Mouse (Mus musculus) T-cell, adult 2 months (primary cell): ENCODE data around the gene Cdc37.

Experiments
- DNase-seq: peaks from one replicate; pipeline ENCODE4 v3.0.0; 2022; ENCODE audit warnings: low spot score

Cdc37 gene

DNA sequence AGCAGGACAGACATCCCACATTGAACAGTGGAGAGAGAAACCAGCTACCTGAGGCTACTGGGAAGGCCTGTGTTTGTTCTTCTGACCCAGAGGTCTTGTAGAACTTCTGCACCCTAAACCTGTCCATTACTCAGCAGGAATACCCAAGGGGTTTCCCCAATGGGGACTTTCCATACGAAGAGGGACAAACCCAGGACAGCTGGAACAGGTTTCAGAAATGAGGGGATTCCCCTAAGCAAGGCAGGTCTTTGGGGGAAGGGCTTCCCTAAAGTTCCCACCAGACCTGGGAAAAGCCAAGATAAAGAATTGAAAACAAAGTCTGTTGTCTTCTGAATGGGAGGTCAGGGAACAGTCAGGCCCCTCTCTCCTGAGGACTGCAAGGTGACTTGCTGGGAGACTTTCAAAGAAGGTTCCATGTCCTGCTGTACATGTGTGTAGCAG is 13.8 kb downstream of the Cdc37 start:
- peak; percentile 47 for DNase-seq

- no peak for DNase-seq
Observed at GRCm38 (mm10) chr9:21135329-21135890, 14.4 kb downstream of the Cdc37 start.

DNA sequence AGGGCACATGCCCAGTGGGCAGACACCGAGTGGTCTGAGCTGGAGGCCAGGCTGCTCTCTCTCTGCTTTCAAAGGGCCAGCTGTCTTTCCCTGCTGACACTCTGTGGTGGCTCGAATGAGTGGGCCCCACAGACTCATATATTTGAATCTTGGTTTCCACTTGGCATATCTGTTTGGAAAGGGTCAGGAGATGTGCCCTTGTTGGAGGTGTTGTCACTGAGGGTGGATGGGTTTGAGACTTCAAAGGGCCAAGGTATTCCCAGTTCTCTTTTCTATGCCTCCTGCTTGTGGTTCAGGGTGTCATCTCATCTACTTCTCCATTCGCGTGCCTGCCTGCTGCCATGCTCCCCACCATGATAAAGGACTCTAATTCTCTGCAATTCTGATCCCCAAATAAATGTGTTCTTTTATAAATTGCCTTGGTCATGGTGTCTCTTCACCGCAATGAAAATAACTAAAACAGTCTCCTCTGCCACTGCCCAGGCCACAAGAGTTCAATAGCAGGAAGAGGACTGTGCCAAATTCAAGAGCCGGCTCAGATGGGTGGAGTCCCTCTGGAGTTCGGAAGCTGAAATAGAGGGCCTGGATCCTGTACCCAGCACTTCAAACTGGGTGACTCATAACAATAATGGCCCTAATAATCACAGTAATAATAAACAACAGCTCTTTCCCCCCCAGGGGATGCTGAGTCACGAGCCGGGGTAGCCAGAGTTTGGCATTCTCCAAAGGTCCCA is 15.0 kb downstream of the Cdc37 start:
- no peak for DNase-seq

DNA sequence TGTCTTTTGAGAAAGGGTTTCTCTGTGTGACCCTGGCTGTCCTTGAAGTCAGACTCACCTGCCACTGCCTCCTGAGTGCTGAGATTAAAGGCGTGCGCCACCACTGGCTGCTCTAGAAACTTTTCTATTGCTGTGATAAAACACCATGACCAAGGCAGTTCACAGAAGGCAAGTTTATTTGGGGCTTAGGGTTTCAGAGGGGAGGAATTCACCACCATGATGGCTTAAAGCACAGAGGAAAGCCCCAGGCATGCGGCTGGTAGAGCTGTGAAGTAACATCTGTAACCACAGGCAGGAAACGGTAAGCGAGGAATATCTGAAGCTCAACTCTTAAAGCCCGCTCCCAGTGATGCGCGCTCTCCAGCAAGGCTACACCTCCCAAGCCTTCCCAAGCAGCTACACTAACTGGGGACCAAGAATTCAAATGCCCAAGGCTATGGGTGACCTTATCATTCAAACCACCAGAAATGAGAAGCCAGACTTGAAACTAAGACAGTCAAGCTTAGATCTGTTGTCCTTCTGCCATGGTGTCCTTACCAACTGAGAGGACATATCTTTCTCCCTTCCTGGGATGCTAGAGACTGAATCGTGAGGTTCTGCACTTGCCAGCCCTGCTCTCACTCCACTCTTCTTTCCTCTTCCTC is 16.6 kb downstream of the Cdc37 start:
- DNase-seq = peak; percentile 73

- no peak for DNase-seq
Observed at GRCm38 (mm10) chr9:21132102-21132775, 17.5 kb downstream of the Cdc37 start.

DNA sequence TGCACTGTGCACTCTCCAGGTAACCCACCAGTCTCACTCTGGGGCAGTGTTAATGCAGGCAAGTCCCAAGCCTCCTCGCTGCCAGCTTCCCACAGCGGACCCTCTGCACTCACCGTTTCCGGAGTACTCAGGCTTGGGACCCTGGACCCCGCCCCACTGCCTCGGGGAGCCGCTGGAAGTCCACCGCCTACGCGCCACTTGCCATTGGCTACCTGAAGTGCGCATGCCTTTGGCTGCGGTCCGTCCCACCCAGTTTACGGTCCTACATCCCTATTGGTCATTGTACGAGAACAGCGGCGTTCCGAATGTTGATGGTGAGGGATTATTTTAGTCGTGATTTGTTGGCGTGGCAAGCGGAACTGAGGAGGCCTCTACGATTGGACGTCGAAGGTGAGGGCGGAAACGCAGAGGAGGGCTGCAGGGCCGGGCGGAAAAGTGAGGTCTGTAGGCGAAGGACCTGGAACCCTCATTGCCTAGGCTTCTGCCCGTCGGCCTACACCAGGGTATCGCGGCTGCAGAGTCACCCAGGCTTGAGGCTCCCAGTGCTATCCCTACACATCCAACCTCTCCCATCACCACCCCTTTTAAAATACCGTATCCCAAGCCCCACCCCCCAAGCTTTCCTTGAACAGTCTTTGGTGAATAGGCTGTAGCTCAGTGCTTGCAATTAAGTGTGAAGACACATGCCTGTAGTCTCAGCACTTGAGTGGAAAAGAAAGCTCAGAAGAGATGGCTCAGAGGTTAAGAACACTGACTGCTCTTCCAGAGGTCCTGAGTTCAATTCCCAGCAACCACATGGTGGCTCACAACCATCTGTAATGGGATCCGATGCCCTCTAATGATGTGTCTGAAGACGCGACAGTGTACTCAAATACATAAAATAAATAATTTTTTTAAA is 18.5 kb downstream of the Cdc37 start, which contains the start of gene Tyk2:
Gene Tyk2, minus strand, starts transcription at position 185 of the 898 bp plus-strand sequence.
- peak; percentile 90 for DNase-seq

DNA sequence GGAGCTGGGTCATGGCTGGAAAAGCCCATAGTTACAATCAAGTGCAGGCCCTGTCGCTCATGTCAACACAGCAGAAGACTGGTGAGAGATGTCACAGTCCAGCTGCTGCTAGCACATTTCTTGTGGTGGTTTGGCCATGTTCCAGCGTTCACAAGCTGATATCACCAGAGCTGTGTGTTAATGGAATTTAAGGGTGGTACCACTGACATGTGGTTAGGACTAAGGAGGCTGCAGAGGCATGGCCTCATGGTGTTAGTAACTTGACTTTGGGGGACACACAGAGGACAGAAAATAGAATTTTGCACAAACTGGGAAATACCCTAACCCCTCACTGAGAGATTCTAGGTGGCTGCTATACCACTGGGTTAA is 23.5 kb downstream of the Cdc37 start:
- DNase-seq = no peak

DNA sequence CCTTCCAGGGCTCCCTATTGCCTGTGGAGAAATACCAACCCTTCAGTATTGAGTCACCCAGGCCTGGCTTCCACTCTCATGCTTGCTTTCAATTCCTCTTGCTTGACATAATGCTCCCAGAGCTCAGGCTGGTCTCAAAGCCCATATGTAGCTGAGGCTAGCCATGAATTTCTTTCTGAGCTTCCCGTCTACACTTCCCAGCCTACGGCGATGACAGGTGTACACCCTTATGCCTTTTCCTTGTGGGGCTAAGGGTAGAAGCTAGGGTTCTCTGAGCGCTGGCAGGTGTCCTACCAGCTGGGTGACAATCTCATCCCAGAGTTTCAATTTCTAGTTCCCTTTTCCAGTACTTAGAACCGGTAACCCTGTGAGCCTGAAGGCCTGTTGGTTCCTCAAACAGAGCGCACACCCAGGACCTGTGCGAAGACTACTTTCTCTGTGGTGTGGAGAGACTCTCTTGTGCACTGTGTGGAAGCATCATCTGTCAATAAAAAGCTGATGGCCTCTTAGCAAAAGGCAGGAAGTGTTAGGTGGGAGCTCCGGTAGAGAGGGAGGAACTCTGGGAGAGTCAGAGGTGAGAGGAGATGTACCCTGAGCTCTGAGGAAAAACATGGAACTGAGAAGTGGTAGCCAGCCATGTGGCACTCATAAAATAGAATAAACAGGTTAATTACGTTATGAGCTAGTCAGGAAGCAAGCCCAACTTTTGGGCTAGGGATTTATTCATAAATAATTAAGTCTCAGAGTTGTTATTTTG is 24.1 kb downstream of the Cdc37 start:
- no peak for DNase-seq

DNA sequence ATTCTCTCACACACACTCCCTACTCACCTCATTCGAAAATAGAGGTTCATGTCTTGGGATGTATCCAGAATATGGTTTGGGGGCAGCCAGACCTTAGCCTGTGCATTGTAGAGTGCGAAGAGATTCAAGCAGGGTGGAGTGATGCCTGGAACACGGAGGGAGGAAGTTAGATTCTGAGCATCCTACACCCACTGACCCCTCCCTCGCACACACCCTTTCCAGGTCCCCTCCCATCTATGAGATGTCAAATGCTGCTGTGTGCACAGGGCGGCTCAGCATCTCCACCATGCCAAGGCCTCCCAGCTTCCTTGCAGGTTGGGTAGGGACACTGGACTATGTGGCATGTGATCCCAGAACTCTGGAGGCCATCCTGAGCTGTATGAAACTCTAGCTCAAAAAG is 24.9 kb downstream of the Cdc37 start:
- no peak for DNase-seq

DNA sequence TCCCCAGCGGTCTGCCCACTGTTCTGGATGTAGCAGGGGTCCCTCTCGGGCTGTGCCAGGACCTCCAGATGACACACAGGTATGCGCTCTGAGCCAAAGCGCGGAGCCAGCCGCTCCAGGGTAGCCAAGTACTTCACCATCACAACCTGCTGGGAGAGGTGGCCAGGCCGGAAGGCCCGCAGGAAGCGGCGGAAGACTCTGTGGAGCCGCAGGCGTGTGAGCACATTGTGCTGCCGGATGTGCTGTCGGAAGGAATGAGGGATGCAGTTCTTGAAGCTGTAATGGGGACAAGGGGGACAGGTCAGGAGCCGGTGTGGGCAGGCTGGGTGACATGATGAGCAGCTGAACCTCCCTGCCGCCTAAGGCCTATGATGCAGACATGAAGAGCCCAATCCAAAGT is 28.3 kb downstream of the Cdc37 start:
- DNase-seq = no peak

DNA sequence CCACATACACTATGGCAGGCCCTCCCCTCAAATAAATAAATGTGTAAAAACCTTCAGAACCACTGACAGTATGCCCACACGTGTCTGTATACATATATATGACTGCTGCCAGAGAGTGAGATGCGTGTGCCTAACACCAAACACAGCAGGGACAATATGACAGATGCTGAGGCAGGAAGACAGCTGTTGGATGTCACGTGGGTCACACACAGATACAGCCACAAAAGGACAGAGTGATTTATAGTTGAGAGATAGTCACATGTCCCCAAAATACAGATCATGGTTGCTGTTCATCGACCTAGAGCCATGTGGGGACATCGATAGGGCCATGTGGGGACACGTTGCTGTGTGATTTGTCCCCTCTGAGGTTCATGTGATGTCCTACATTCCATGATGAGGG is 32.7 kb downstream of the Cdc37 start:
- no peak for DNase-seq

GRCm38 (mm10) chr9:21115105-21115504 is 34.7 kb downstream of the Cdc37 start:
- no peak for DNase-seq

- no peak for DNase-seq
Observed at GRCm38 (mm10) chr9:21114190-21114589, 35.6 kb downstream of the Cdc37 start.

DNA sequence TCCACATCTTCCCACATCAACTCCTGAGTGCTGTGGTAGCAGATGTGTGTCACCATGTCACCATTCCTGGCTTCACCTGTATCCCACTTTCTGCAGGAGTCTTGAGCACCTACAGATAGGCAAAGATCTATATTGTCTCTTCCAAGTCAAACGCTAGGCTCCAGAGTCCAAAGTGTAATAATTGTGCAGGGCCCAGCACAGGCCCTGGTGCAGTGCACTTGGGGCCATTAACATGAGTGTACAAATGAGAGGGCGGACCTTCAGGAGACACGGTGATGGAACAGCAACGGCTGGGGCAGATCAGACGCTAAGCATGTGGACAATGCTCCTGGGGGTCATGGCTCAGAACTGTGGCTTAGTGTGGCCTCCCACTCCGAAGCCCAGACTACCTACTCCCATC is 36.0 kb downstream of the Cdc37 start:
- no peak for DNase-seq

GRCm38 (mm10) chr9:21107607-21108237 is 42.1 kb downstream of the Cdc37 start:
- no peak for DNase-seq

DNA sequence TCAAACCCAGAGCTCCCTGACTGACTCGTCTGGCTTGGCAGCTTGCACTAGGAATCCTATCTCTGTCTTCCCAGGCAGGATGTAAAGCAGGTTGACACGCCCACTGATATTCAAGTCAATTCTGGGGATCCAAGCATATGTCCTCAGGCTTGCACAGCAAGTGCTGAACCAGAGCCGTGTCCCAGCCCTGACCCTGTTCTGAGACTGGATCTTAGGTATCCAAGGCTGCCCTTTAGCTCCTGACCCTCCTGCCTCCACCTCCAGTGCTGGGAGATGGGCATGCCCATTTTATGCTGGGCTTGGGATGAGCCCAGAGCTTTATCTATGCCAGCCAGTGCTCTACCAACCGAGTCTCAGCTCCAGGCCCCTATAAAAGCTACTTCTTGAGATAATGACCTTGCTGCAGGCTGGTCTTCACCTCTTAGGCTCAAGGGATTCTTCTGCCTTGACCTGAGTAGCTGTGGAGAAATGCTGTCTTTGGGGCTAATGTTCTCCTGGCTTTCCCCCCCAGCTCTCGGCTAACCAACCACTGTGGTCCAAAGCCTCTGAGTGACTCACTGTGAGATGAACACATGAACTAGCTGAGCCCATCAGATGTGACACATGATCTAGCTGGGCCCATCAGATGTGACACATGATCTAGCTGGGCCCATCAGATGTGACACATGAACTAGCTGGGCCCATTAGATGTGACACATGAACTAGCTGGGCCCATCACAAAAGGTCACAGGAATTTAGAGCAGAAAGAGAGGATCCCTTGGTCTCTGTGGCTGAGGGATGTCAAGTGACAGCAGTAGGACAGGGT is 43.8 kb downstream of the Cdc37 start:
- DNase-seq = no peak

GRCm38 (mm10) chr9:21104814-21105213 is 45.0 kb downstream of the Cdc37 start:
- DNase-seq = no peak

- DNase-seq = no peak
Observed at GRCm38 (mm10) chr9:21102076-21102475, 47.7 kb downstream of the Cdc37 start.

GRCm38 (mm10) chr9:21100447-21101161 is 49.2 kb downstream of the Cdc37 start:
- no peak for DNase-seq
